Mouse (Mus musculus): ENCODE data around the gene BC004004.
A peak's percentile ranks its signal among the peaks of the same experiment; 100 is the strongest.
"Not testable (repeated sequence)": the region's sequence is repeated elsewhere in the genome, so short reads cannot be mapped to it uniquely, and the experiment has no call there.

The BC004004 gene

DNA sequence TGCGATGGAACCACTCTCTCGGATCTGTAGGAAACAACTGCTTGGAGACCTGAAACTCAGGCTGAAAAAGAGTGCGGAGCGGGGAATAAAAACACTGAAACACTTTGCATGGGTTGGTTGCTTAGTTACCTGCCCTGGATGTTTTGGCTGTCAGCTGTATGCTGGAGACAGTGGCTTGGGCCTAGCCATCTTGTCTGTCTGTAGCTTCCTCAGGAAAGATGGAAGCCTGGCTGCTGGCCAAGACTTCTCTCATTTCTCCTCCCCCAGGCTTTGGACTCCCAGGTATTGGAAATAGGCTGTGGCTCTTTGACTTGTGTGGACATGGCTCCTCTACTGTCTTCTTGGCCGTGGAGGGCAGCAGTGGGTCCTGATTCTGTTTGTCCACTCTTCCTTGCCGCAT lies 32.8 kb downstream of the BC004004 start:
- DNase-seq: peak in 1 of 2 experiments; percentile 49

DNA sequence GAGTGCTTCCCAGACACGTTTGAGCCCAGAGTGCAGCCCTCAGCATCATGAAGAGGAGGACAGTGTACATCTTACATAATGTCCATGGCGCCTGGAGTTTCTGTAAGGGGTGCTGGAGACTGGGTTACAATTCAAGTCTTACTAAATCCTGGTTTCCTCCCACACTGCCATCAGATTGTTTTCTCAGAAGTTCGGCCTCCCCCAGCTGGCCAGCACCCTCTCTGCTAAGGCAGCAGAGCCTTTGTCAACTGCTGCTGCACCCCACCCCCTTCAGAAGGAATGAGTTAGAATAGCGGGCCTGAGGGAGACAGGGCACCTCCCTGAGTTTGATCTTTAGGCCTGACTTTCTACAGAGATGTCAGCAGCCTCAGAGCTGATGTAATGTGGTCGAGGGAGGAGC lies 33.6 kb downstream of the BC004004 start:
- no peak for DNase-seq

DNA sequence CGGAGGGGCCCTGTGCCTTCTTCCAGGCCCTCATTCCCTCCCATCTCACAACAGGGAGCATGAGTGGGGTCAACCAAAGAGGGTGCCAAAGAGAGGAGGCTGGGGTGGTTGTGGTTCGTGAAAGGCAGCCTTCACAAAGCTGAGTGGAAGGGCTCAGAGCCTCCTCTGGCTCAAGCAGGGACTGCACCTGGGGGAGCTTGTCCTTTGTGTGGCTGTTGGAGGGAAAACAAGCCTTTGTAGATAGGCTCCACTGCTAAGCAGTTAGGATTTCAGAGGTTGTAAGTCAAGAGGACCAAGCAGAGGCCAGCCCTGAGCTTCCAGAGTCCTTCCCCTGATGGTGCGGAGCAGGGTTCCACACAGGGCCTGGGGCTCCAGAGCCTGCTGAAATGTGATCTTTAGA lies 34.5 kb downstream of the BC004004 start:
- no peak for DNase-seq

DNA sequence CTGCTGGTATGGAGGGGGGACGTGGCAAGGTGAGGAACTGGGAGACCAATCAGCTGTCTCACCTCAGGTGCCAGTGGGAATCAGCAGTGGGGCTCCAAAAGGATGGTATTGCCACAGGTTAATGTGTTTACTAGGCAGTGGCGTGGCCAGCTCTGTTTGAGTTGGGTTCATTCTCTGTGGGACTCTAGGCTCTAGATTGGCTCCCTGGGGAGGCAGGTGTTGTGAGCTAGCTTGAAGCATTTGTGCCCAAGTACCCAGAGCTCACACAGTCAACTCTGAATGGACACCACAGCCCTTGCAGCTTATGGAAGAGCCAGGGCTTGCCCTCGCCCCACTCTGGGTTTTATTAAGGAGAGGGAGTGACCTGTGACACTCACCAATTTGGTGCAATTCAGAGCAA lies 35.3 kb downstream of the BC004004 start:
- DNase-seq: no peak

DNA sequence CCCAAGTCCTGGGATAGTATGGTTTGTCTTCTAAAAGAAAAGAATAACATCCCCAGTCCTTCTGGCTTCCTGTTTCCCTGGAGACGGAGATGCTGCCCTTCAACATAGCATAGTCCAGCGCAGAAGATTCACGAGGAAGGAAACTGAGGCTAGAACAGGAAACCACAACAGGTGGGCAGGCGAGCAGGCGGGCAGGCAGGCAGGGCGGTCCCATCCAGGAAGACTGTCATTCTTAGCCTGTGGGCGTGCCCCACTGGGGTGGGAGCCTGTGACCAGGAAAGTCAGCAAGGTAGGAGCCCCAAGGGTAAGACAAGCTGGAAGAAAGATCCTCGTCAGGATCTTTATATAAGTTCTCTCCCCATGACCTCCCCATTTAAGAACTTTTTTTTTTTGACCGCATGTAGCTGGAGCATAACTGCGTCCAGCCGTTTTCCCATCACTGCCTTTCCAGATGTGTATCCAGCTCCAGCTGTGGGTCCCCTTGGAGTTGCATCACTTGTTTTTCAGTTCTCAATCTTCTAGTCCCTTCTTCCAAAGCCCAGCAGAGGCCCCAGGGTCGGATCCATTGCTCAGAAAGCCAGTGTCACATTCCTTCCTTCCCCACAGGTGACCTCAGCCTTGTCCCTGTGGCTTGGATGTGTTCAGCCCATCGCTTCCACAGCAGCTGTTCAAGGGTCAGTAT lies 35.9 kb downstream of the BC004004 start:
- no peak for DNase-seq

DNA sequence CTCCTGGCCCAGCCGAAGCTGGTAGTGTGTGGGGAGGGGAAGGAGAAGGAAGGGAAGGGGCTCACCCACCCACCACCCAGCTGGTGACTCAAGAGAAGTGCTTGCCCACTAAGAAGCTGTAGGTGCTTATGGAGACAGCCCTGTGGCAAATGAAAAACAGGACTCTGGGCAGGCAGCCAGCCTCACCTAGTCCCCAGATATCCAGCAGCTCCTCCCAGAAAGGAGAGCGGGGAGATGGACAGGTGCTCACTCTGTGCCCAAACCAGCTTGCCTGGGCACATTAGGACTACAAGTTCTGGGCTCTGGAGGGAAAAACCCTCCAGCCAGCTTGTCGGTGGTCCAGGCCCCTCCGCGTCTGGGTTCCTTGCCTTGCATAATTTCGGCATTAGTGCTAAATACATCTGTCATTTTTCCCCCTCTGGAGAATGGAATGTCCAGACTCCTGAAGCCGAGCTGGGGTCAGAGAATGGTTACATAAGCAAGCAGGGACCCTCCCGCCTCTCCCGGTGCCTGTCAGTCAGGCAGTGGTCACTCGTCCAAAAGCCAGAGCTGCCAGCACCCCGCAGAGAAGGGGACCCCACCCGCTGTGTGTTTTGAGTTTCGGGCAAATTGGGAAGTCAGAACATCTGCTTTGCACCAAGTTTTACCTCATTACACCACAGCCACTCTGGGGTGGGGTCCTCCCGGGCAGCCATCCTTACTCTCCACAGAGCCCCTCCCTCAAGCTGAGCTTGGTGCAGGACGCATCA lies 36.6 kb downstream of the BC004004 start:
- peak in 1 of 2 experiments; percentile 68 for DNase-seq

DNA sequence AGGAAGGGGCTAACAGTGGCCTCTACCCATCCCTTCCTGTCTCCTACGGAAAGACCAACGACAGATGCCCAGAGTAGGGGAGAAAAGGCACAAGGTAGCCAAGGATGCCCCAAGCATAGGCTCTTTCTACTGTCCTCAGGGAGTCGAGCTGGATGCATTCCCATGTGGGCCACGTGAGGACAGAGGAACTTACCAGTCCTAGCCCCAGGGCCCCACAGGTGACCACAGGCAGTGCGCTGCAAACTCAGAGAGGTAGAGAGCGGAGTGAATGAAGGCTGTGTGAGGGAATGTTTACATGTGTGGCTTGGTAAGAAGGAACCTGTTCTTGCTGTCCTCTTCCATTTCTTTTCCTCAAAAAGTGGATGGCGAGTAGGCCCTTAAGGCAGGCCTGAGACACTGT lies 37.3 kb downstream of the BC004004 start:
- no peak for DNase-seq

DNA sequence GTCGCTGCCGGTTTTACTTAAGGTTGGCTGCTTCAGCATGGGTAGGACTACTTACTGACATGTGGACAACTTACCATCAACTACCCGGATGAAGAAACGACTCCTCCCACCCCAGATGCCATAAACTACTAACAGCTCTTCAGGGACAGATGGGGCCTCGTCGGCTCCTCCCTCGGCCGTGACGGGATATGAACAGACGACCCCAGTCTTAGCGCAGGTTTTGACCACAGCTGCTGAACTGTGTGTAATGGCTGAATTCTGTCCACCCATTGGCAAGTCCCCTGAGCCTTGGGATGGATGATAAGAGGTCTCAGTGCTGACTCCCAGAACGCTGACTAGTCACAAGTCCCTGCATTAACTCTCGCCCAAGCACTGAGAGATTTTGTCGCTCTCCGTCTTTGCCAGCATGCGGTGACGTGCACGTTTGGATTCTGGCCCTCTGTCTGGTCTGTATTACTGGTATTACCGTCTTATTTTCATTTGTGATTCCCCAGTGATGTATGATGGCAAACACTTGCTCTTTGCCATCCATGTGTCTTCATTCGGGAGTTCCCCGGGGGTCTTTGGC lies 41.6 kb downstream of the BC004004 start:
- DNase-seq: no peak

DNA sequence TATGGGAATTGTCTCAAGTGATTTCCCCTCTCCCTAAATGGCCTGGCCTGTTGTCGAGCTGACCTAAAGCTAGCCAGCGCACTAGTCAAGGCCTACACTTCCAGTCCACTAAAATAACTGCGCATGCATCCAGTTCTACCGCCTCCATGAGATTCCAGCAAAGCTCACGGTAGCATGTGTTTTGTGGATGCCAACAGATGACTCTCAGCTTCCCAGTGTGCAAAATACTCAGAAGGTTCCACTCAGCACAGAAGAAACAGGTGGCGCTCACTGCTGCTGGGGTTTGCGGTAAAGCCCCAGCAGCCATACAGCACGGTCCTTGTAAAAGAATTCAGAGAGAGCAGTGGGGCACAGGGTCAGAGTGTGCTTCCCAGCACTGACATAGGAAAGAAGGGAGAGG lies 43.0 kb downstream of the BC004004 start:
- no peak for DNase-seq

DNA sequence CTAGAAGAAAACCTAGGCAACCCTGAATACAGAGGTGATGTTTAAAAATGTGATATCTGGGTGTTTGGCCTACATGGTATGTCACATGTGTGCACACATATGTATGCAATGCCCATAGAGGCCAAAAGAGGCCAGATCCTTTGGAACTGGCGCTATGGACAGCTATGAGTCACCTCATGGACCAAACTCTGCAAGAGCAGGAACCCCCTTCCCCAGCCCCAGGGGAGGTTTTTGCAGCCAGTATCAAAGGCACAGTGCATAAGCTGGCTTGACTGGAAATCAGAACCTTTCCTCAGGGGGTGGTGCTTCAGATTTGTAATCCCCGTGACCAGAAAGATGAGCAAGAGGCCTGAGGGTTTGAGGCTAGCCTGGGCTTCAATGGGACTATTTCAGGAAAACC lies 43.5 kb downstream of the BC004004 start:
- DNase-seq: no peak

DNA sequence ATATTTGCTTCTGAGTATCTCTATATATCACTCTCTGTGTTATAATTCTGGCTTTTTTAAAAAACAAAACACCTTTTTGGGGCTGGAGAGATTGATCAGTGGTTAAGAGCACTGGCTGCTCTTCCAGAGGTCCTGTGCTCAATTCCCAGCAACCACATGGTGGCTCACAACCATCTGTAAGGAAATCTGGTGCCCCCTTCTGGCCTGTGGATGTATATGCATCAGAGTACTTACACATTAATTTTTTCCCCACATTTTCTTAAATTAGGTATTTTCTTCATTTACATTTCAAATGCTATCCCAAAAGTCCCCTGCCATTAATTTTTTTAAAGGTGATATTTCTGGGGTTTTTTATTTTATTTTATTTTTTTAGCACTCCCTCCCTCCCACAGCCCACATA lies 44.7 kb downstream of the BC004004 start:
- no peak for DNase-seq

DNA sequence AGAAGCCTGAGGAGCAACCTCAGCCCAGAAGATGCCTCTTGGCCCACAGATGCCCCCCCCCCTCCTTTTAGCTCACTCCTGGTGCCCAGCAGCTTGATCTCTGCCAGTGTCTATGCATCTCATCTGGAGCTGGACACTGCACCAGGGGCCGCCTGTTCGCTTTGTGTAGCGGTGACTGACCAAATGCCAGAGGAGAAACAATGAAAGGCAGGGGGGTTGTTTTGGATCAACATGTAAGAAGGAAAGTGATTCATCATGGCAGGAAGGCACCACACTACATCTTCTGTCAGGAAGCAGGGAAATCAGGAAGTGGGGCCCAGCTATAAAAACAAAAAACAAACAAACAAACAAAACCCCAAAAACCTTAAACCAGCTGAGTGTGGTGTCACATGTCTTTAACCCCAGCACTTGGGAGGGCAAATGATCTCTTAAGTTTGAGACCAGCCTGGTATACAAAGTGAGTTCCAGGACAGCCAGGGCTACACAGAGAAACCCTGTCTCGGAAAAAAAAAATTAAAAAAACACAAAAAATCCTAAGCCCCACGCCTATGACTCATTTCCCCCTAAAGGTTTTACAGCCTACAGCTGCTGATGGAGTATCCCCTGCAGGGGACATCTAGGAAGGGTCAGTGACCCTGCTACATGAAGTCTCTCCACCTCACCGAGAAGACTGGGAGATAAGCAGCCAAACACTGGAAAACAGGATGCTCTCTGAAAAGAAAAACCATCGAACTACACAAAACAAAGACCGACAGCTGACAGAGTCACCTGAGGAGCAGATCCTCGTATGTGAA lies 47.3 kb downstream of the BC004004 start:
- DNase-seq: peak; percentile 55 to 64

DNA sequence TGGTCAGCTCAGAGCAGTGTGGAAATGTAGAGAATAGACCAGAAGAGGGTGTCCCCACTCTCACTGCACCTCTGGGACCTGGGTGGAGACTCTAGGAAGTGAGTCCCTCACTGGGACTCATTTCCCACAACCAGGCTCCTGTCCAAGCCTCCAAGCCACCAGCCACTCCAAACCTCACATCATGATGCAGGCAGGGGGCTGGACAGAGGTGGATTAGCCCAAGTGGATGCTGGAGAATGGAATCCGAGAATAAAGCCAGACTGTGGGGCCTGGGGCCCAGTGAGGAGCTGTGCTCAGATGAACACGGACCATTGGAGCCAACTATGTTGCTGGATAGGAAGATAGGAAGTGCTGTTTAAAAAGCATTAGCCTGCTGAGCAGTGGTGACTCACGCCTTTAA lies 48.3 kb downstream of the BC004004 start:
- no peak for DNase-seq

DNA sequence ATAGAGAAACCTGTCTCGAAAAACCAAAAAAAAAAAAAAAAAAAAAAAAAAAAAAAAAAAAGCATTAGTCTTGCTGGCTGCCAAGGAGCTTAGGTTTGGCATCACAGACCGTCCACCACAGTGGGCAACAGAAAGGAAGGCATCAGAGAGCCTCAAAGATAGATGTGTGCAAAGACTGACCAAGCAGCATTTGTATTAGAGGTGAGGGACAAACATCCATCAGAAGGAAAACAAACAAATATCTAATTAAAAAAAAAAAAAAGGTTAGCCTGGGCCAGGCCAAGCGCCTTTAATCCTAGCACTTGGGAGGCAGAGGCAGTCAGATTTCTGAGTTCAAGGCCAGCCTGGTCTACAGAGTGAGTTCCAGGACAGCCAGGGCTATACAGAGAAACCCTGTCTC lies 48.8 kb downstream of the BC004004 start, which contains the start of gene Pi16:
TSS of gene Pi16 (plus strand) at position 301 of the 400 bp plus-strand sequence.
- not testable (repeated sequence) for DNase-seq

DNA sequence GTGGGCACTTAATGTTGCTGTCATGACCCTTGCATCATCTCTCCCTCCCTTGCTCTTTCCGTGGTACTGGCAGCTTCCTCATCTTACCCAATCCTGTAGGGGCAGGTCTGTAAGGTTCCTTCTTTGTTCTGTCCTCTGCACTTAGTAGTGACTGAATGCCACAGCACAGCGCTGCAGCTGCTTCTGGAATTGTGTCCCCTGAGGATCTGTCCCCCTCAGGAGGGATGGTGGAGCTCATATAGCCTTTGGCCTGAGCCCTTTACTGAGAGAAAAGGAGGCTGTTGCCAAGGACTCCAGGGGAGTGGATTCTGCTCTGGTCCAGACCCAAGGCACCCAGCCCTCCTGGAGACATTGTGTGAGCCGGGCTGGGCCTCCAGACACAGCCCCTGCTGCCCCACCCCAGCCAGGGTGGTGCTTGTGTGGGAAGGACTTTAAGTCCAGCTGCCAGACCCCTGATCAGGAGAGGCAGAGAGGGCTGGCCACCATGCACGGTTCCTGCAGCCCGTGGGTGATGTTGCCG lies 50.2 kb downstream of the BC004004 start:
- no peak for DNase-seq

DNA sequence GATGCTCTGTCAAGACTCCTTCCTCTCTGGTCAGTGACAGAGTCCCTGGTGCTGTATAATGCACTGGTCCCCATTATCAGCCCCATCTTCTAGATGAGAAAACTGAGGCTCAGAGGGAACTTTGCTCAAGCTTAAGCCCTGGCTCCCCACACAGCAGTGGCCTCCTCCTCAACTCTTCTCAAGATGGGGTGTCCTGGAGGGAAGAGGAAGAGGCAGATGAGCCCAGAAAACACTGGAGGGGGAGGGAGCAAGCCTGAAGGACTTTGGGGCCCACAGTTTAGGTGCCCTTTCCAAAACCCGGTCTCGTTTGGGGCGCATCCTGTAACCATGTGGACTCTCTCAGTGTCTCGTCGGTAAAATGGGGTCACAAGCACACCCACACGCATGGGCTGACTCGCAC lies 50.9 kb downstream of the BC004004 start:
- DNase-seq: no peak

DNA sequence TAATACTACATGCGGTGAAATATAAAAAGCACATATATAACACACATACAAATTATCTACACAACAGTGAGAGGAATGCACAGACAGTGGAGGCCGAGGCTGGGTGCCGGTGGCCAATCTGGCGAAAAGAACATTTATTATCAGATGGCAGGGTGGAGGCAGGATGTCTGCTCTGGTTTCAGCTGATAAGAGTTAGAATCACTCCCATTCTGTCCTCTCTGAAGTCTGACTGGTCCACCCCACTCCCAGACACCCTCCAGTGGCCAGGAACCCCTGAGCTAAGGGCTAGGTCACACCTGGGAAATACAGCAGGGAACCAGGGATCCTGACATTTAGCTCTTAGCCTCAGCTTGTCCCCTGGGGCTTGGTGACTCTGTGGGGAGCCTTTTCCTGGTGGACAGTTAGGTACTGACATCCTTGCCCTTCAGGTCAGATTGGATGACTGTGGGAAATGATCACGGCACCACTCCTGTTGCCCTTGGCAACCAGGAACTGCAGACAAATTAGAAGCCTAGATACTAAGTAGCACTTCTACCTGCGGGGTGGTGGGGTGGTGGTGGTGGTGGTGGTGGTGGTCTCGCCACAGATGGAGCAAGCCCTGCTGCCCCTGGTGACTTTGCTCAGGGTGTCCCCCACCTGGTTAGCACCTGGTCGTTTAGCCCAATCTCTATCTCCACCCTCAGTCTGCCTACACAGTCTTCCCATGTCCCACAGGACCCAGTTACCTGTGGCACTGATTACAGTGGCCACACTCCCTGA lies 51.5 kb downstream of the BC004004 start:
- DNase-seq: no peak

DNA sequence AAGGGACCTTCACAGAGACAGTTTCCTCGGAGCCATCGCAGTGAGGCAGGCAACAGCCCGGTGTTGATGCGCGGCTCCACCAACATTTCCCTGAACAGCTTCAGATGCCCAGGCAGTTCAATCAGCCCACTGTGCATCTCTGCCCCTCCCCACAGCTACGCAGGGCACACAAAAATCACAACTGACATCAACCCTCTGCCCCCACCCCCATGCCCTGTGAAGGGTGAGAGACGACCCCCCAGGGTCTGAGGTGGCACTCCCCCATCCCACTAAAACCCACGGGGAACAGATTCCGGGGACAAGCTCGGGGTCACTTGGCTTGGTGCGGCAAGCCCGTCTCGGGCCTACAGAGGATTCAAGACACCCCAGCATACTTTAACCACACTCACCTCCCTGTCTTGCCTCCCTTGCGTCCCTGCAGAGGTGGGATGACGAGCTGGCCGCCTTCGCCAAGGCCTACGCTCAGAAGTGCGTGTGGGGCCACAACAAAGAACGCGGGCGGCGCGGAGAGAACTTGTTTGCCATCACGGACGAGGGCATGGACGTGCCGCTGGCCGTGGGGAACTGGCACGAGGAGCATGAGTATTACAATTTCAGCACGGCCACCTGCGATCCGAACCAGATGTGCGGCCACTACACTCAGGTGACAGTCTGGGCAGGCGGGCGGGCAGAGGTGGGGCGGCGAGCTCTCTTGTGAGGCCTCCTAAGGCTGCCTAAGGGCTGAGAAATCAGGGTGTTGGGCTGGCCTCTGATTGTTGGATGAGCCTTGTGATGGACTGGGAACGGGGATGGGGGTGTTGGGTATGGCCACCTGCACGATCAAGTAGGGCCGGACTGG lies 53.4 kb downstream of the BC004004 start:
- DNase-seq: no peak

DNA sequence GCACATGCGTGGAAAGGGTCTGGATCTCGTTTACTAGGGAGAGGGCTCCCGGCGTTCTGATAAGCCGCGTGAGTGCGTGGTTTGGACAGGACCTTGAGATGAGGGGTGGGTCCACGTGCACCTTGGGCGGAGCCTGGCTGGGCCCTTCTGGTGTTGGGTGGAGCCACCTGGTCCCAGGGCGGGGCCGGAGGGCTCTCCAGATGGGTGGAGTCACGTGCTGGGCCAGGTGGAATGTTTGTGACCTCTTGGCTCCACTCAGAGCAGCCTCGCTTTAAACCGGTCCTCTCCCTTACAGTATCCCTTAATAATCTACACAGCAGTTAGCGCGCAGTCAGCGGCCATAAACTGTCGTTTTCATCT lies 54.0 kb downstream of the BC004004 start:
- DNase-seq: peak; percentile 60 to 73

DNA sequence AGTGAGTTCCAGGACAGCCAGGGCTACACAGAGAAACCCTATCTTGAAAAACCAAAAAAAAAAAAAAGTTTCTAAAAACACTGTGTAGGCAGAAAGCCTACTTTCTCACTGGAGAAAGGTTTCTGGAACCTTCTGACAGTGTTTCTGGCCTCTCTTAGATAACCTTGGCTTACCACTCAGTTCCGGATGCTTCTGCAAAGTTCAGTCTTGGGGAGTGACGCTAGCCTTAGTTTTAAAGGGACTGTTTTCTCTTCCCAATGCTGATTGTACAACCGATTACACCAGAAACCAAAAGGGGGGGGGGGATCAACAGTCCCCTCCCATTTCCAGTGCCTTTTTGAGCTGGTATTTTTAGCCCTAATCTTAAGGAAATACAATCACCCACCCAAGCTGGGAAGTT lies 55.0 kb downstream of the BC004004 start:
- DNase-seq: no peak

DNA sequence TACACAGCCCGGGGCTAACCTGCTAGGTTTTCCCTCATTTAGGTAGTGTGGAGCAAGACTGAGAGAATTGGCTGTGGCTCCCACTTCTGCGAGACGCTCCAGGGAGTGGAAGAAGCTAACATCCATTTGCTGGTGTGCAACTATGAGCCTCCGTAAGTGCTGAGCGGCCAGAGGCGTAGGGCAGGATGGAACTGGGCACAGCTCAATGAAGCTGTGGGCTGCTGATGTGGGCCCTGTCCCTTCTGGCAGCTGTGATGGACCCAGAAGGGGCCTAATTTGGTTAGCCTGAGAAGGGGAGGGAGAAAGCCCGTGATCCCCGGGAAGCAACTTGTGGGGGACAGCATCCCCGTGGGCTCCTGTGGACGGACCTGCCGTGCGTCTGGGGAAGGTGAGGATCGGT lies 57.2 kb downstream of the BC004004 start:
- no peak for DNase-seq
